Mouse (Mus musculus) intestine, embryonic 14.5 days (tissue): ENCODE measurements around the gene Sbk2. TPM values are rescaled to one million over a fixed set of nuclear protein-coding genes. Genes with fewer than 3 reads are reported as not detected.

ENCODE experiments used
- ATAC-seq: fragments of 200-750 bp; cut with Nextera tagmentation; replicated peaks from 2 replicates; pipeline ENCODE4 v1.8.0; 2017; ENCODE audit warnings: low read depth, moderate number of reproducible peaks, moderate TSS enrichment, moderate library complexity; ENCODE audit not compliant: low FRiP score, low TSS enrichment
- DNase-seq: peaks from one replicate; pipeline ENCODE4 v3.0.0-alpha.2; 2018; ENCODE audit warnings: low spot score
- H3K27ac ChIP-seq: fragments of 300-500 bp; sonication (generic); 2 replicates; pipeline ENCODE4 v1.5.1; 2014; ENCODE audit warnings: low read depth, mild to moderate bottlenecking, control low read depth
- H3K27me3 ChIP-seq: fragments of 300-500 bp; sonication (generic); replicated peaks from 2 replicates; pipeline ENCODE4 v1.6.1; 2014; ENCODE audit warnings: low read length, control low read depth; ENCODE audit not compliant: control insufficient read depth, insufficient read depth
- H3K36me3 ChIP-seq: fragments of 300-500 bp; sonication (generic); 2 replicates; pipeline ENCODE4 v1.6.1; 2014; ENCODE audit warnings: low read length, control low read depth; ENCODE audit not compliant: control insufficient read depth, insufficient read depth
- H3K4me1 ChIP-seq: fragments of 300-500 bp; sonication (generic); replicated peaks from 2 replicates; pipeline ENCODE4 v1.6.1; 2014; ENCODE audit warnings: low read length, control low read depth, mixed read lengths; ENCODE audit not compliant: control insufficient read depth, insufficient read depth
- H3K4me2 ChIP-seq: fragments of 300-500 bp; sonication (generic); 2 replicates; pipeline ENCODE4 v1.6.1; 2014; ENCODE audit warnings: low read length
- H3K4me3 ChIP-seq: fragments of 300-500 bp; sonication (generic); 2 replicates; pipeline ENCODE4 v1.5.1; 2014; ENCODE audit warnings: low read depth, low read length, control low read depth, mixed read lengths
- H3K9ac ChIP-seq: fragments of 300-500 bp; sonication (generic); 2 replicates; pipeline ENCODE4 v1.6.1; 2014; ENCODE audit warnings: mild to moderate bottlenecking, low read length
- H3K9me3 ChIP-seq: fragments of 300-500 bp; sonication (generic); 2 replicates; pipeline ENCODE4 v1.6.1; 2016; ENCODE audit warnings: low read length, control low read depth; ENCODE audit not compliant: control insufficient read depth
- WGBS: fragments of 180-500 bp; shearing (Covaris S2); extraction: QIAGEN DNeasy Blood & Tissue Kit; methylation state at CpG from one replicate; pipeline ENCODE4 v1.1.7; 2014; 5-methylcytosine and 5-hydroxymethylcytosine counted together
- polyA plus RNA-seq: library from polyadenylated mRNA; unstranded; fragments of >200 nt; fragmentation: Nextera tagmentation; extraction: Ambion mirVana; gene quantifications from 2 replicates; pipeline ENCODE4 v1.2.1, GENCODE M21; 2014

The Sbk2 gene
- polyA plus RNA-seq, 1 experiment from 2014 or later, result 0.23 TPM

DNA sequence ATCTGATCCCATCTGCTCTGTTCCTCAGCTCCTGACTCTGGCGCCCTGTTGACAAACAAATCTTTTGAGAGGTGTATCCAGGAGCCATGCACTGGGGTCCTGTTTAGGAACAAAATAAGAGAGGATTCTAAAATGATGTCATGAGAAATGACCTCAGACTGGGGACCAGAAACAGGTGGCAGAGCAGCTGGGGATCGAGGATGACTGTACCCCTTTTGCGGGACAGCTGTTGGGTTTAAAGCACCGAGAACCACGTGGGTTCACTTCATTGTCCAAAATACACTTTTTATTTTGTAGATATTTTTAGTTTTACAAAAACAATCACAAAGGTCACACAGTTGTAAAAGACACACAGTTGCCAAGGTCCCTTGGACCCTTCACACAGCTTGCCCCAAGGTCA, 782 bp upstream of the Sbk2 start:
- Histone ChIP-seq H3K27me3 (0 out of 2 replicates have a peak, but pooled peaks cover 4% of the 10 kb centered on the region), H3K4me1 (no peaks in the 10 kb centered on the region), H3K36me3 (no peaks in the 10 kb centered on the region), H3K9ac (no peak overlapping the region), H3K9me3 (no peaks in the 10 kb centered on the region), H3K27ac (no peak overlapping the region), H3K4me2 (no peak overlapping the region), H3K4me3 (no peak overlapping the region)
- ATAC-seq (no peak), DNase-seq (no peak)
- 84% methylated on average over 5 of the region's 5 CpGs for WGBS

DNA sequence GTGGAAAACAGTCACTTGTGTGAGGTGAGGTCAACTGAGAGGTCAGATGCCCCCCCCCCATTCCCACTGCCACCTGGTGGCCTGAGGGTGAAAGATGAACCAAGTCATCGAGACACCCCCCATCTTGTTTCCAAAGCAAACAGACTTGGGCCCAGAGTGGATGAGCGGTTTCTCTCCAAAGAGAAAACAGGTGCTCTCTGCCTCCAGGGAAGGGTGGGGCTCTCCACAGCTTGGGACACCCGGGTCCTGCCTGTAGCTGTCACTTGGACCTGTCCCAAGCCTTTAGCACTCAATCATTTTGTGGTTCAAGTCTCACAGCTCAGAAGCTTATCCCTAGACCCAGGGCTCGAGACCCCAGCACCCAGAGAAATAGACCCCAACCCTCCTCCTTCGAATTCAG, 679 bp downstream of the Sbk2 start:
- DNase-seq (no peak), ATAC-seq (no peak)
- Histone ChIP-seq H3K27ac (no peak overlapping the region), H3K9me3 (no peaks in the 10 kb centered on the region), H3K4me3 (no peak overlapping the region), H3K4me2 (no peak overlapping the region), H3K4me1 (no peaks in the 10 kb centered on the region), H3K9ac (no peak overlapping the region), H3K27me3 (0 out of 2 replicates have a peak, but pooled peaks cover 4% of the 10 kb centered on the region), H3K36me3 (no peaks in the 10 kb centered on the region)
- WGBS, result 68% methylated on average over 5 of the region's 5 CpGs

DNA sequence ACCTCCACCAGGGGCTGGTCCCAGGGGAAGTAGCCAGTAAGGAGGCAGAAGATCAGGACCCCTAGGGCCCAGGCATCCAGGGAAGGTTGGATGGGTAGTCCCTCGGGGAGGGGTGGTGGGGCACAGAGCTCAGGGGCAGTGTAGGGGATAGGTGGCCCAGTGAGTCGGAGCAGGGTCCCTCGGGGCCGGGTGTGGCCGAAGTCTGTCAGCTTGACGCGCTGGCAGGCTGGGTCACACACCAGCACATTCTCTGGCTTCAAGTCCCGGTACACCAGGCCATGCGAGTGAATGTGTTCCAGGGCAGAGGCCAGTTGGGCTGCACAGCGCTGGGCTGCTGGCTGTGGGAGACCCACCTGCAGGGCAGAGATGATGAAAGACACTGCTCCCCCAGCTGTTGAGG, 6.8 kb downstream of the Sbk2 start:
- no peak overlapping the region for H3K4me2 ChIP-seq
- H3K36me3 ChIP-seq, result no peaks in the 10 kb centered on the region
- no peak overlapping the region for H3K9ac ChIP-seq
- H3K27me3 ChIP-seq, result no peaks in the 10 kb centered on the region
- ATAC-seq (no peak), DNase-seq (no peak)
- peaks cover 3% of the 10 kb centered on the region; the same call in 1 of the 2 replicates for H3K4me1 ChIP-seq
- H3K27ac ChIP-seq, result no peak overlapping the region
- no peaks in the 10 kb centered on the region for H3K9me3 ChIP-seq
- no peak overlapping the region for H3K4me3 ChIP-seq
- 88% methylated on average over 10 of the region's 10 CpGs for WGBS

DNA sequence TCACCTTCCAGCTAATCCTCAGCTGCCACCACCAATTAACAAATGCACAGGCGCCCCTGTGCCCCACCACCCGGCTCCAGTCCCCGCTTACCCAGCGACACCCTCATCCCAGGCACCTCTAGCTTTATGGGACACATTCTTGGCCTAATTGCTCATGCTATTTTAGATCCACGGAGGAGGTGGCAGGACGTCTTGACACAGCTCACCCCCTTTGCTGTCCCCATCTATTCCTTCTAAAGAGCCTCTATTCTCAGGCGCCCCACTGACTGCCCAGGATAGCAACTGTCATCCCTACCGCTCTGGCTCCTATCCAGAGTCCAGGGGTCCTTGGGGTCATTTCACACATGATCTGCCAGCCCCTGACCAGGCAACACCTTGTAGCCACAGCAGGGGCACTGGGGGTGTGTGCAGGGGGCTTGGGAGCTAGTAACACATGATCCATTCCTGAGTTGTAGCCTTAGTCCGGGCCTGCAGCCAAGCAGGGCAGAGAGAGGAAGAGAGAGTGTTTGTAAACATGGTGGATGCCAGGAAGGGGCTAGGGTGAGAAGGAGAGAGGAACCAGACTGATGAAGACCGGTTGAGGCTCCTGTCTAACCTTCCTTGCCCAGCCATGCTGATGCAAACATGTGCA, 10.3 kb downstream of the Sbk2 start:
- H3K9me3 ChIP-seq, result no peaks in the 10 kb centered on the region
- no peak overlapping the region for H3K4me2 ChIP-seq
- no peak overlapping the region for H3K27ac ChIP-seq
- DNase-seq (no peak), ATAC-seq (no peak)
- H3K27me3 ChIP-seq, result no peaks in the 10 kb centered on the region
- no peak overlapping the region for H3K9ac ChIP-seq
- no peaks in the 10 kb centered on the region for H3K36me3 ChIP-seq
- H3K4me3 ChIP-seq, result no peak overlapping the region
- peaks cover 3% of the 10 kb centered on the region; the same call in 1 of the 2 replicates for H3K4me1 ChIP-seq
- 19% methylated on average over 10 of the region's 10 CpGs for WGBS

DNA sequence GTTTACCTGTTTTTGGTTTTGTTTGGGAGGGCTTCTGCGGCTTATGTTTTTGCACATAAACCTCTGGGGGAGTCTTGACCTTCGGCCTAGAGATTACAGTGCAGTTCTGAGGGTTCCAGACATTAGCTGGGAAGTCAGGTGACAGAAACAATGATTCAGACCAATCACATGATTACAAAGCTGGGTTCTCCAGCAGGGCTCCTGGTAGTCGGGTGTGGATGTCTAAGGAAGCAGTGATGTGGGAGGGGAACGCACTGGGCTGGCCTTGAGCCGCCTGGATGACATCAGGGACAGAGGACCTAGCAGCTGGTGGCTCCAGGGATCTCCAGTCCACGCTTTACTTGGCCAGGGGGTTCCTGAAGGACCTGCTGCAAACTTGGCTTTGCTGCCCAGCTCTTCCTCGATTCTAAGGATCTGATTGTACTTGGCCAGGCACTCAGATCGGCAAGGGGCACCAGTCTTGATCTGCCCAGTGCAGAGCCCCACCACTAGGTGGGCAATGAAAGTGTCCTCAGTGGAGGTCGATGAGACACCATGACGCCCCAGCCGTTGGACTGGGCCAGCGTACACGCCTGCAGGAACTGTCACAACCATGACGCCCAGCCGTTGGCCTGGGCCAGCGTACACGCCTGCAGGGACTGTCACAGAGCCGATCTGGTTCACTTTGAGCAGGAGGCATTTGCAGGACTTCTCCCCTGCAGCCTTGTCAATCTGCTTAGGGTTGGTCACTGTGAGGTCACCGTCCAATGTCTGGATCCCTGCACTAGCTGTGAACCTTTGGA, 13.5 kb downstream of the Sbk2 start:
- Histone ChIP-seq H3K4me2 (no peak overlapping the region), H3K4me1 (peaks cover 3% of the 10 kb centered on the region; the same call in 1 of the 2 replicates), H3K27me3 (no peaks in the 10 kb centered on the region), H3K27ac (no peak overlapping the region), H3K4me3 (no peak overlapping the region), H3K36me3 (no peaks in the 10 kb centered on the region), H3K9ac (no peak overlapping the region), H3K9me3 (no peaks in the 10 kb centered on the region)
- no peak for DNase-seq
- ATAC-seq, result no peak; the same call in none of the 2 replicates
- 81% methylated on average over 19 of the region's 19 CpGs for WGBS

DNA sequence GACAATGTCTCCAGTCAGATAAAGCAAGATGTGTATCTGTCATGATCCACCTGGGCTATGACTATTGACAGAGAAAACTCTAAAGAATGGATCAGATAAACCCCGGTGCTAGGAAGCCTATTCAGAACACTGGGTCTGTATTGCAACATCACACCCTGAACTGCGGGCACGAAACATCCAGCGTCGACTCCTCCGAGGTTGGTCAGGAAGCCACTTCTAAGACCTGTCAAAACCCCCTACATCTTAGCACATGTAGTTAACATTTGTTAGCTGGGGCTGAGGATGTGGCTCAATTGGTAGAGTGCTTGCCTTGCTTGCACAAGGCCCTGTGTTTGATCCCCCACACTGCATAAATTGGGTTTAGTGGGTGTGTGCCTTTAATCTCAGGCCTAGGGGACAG, 15.8 kb downstream of the Sbk2 start:
- DNase-seq (no peak), ATAC-seq (no peak)
- Histone ChIP-seq H3K36me3 (no peaks in the 10 kb centered on the region), H3K4me2 (no peak overlapping the region), H3K27ac (no peak overlapping the region), H3K27me3 (no peaks in the 10 kb centered on the region), H3K9ac (no peak overlapping the region), H3K9me3 (no peaks in the 10 kb centered on the region), H3K4me1 (0 out of 2 replicates have a peak, but pooled peaks cover 2% of the 10 kb centered on the region), H3K4me3 (no peak overlapping the region)
- WGBS, result 51% methylated on average over 6 of the region's 6 CpGs

DNA sequence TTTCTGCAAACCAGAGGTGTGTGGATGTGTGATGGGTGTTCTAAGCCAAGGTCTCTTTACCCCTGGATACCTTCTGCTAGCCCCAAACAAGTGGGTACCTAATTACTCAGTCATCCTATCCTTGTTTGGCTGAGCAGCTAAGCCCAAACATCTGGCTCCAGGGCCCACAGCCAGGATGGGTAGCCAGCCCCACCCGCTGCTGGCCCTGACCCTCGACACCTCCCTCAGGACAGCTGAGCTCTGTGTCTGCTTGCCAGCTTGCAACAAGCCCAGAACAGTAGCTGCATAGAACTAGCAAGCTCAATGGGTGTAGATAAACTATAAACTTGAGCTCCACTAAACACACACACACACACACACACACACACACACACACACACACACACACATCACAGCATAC, 16.4 kb downstream of the Sbk2 start:
- Histone ChIP-seq H3K4me3 (no peak overlapping the region), H3K4me1 (0 out of 2 replicates have a peak, but pooled peaks cover 3% of the 10 kb centered on the region), H3K4me2 (no peak overlapping the region), H3K9me3 (no peaks in the 10 kb centered on the region), H3K27me3 (no peaks in the 10 kb centered on the region), H3K36me3 (no peaks in the 10 kb centered on the region), H3K27ac (no peak overlapping the region), H3K9ac (no peak overlapping the region)
- ATAC-seq (no peak), DNase-seq (no peak)
- 32% methylated on average over 2 of the region's 2 CpGs for WGBS

DNA sequence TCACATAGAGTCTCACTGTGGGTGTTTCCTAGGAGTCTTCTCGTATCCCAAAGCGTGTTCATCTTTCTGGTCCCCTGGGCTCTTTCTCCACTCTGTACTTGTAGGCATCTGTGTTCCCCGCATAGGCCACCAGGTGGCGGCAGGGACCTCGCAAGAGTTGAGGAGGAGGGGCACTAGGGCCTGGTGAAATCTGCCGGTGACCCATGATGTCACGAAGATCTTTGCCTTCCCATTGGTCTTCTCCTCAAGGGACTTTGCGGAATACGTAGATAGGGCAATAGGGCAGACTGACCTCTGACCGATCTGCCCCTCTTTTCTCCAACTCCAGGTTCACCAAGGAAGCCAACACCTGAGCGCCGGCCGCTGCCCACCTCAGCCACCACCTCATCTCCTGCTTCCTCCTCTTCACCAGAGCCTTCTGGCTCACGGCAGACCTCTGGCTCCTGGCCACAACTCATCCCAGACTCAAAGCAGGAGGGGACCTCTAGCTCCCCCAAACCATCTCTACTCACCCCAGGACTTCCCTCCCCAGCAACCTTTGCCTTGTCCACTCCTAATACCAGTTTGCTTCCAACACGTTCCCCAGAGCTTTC, 20.9 kb downstream of the Sbk2 start:
- 0 out of 2 replicates have a peak, but pooled peaks cover 3% of the 10 kb centered on the region for H3K4me1 ChIP-seq
- no peaks in the 10 kb centered on the region for H3K36me3 ChIP-seq
- DNase-seq, result peak; percentile 97
- H3K9me3 ChIP-seq, result no peaks in the 10 kb centered on the region
- 14% methylated on average over 15 of the region's 15 CpGs for WGBS
- H3K4me3 ChIP-seq, result peak overlapping the region; percentile 29
- H3K9ac ChIP-seq, result no peak overlapping the region
- ATAC-seq, result peak; percentile 72
- H3K4me2 ChIP-seq, result peak overlapping the region; percentile 53
- no peak overlapping the region for H3K27ac ChIP-seq
- no peaks in the 10 kb centered on the region for H3K27me3 ChIP-seq
